Mouse (Mus musculus): Measurements from ENCODE around the gene Bfar.
"Not testable (repeated sequence)": the region's sequence is repeated elsewhere in the genome, so short reads cannot be mapped to it uniquely, and the experiment has no call there.

Bfar gene

DNA sequence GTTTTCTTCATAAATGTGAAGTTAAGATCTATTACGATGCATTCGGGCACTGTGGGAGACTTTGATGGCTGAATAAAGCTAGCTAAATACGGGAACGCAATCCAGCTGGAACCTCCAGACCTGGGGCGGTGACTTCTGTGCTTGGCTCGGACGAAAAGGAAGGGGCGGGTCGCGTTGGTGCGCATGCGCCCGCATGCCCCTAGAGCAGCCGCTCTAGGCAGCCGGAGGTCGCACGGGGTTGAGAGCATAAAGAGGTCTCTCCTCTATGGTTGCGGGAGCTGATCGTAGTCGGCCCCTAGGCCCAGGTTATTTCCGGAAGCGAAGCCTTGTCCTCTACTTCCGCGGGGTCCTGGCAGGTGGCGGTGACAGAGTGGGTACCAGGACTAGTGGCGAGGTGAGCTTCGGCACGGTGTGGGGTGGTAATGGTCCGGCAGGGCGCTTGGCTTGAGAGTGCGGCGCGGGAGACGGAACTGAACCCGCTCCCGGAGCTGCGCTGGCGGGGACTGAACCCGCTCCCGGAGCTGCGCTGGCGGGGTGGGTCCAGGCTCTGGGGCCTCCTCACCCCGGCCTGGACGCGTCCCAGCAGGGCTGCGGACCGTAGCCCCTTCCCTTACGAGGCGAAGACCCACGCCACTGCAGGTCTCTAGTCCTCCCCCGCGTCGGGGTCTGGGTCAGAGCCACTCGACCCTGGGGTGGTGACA is at the start of gene Bfar, which contains the start of gene 3110001I22Rik:
TSS of gene Bfar (plus strand) at position 174 of the 701 bp plus-strand sequence.
TSS of gene 3110001I22Rik (plus strand) at position 245 of the 701 bp plus-strand sequence.
- peak; percentile 98 for DNase-seq (ENCODE audit: low read depth, low spot score)

GRCm38 (mm10) chr16:13628345-13628744 is 43.3 kb upstream of the Bfar start:
- DNase-seq (ENCODE audit: low read depth, low spot score): peak; percentile 59

DNA sequence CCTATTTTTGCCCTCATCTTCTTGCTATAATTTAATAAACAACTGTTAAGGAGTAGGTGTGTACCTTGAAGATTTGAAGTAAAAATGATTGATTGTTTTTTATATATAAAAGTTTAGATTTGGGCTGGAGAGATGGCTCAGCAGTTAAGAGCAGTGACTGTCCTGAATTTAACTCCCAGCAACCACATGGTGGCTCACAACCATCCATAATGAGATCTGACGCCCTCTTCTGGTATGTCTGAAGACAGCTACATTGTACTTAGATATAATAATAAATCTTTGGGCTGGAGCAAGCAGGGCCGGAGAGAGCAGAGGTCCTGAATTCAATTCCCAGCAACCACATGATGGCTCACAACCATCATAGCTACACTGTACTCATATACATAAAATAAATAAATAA is 33.5 kb upstream of the Bfar start:
- DNase-seq (ENCODE audit: low read depth, low spot score): not testable (repeated sequence)

GRCm38 (mm10) chr16:13639508-13639907 is 32.1 kb upstream of the Bfar start:
- no peak for DNase-seq (ENCODE audit: low read depth, low spot score)

DNA sequence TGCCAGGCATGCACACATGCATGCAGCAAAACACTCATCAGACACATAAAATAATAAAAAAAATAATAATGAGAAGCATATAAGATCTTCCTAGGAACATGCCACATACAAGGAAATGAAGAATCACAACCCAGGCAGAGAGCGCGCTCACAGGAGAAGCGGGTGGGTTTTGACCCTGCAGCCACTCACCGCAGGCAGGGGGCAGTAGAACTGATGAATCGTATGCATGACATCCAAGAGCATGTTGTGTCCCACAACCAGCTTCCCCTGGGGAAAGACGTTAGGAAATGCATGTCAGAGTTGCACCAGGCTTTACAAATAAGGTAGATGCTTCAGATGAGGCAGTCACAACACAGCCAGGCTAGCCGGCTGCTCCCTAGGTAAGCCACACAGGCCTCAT is 31.6 kb upstream of the Bfar start:
- DNase-seq (ENCODE audit: low read depth, low spot score): peak; percentile 69

DNA sequence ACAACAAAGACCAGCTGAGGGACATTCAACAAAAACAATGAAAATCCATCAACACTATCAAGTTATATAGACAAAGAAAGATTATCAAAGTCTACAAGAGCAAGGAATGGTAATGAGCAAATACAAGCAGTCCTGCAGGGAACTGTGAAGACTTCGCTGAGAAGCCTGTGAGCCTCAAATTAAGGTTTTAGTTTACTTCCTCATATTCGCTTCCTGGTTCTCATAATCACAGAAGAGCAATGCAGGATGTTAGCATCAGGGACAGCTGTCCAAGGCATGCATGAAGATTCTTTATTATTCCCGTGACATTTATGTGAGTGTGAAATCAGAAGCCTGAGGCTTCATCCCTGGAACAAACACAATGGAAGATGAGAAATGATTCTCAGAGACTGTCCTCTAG is 27.2 kb upstream of the Bfar start:
- DNase-seq (ENCODE audit: low read depth, low spot score): no peak

DNA sequence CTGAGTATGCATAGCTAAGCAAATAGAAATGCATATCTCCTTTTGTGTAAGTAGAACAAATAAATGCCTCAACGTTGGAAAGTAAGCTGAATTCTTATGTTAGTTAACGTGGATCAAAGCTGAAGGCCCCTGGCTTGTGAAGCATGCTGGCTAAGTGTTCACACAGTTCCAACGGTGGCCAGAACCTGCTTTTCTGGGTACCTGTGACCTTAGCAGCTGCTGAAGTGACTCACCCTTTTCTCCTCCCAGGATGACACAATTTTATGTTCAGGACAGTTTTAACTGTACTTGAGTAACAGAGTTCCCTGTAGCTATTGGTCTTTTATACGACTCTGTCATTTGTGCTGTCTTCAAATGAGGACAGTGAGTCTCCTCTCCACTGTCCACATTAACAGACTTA is 25.7 kb upstream of the Bfar start:
- no peak for DNase-seq (ENCODE audit: low read depth, low spot score)

DNA sequence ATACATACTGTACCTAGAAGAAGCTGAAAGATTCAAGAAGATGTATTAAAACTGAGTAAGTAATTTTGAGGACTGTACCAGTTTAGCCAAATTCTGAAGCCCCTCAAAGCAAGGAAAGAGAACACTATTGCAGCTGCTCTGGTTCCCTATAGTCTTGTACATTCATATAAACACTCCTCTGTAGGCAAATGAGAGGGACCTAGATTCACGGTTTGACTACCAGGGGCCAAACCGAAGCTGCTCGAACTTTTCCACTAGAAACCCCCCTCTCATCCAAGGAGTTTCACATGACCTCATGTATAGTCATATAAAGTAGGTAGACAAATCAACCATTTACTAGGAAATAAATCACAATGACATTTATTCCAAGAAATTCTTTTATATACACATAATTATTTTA is 12.8 kb upstream of the Bfar start:
- DNase-seq (ENCODE audit: low read depth, low spot score): no peak

GRCm38 (mm10) chr16:13660736-13661135 is 10.9 kb upstream of the Bfar start:
- no peak for DNase-seq (ENCODE audit: low read depth, low spot score)

DNA sequence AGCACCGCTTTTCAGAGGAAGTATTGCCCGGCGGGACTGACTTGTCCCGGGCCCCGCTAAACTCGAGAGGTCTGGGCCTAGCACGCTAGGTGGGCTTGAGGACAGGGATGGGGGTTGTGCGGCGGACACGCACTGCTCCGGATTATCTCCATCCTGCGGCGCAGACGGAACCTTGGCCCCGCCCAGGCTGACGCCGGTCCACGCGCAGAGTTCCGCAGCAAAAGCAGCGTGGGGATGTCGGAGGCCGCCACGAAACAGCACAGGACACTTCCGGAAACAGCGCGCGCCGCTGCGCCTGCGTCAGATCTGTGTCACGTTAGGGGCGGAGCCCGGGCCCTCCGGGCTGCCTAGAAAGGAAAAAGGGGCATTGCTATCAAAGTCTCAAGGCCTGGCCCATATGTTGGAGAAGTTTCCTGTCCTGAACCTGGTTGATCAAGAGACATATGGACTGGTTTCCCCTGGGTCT is 3.7 kb upstream of the Bfar start, which contains the start of gene Parn:
TSS of gene Parn (minus strand) at position 293 of the 466 bp plus-strand sequence.
- DNase-seq (ENCODE audit: low read depth, low spot score): peak; percentile 96

- DNase-seq (ENCODE audit: low read depth, low spot score): peak; percentile 13
Measured at GRCm38 (mm10) chr16:13668402-13669108, 3.1 kb upstream of the Bfar start.

GRCm38 (mm10) chr16:13669282-13669681 is 2.4 kb upstream of the Bfar start:
- no peak for DNase-seq (ENCODE audit: low read depth, low spot score)

- DNase-seq (ENCODE audit: low read depth, low spot score): not testable (repeated sequence)
Measured at GRCm38 (mm10) chr16:13670896-13671295, 762 bp upstream of the Bfar start.

DNA sequence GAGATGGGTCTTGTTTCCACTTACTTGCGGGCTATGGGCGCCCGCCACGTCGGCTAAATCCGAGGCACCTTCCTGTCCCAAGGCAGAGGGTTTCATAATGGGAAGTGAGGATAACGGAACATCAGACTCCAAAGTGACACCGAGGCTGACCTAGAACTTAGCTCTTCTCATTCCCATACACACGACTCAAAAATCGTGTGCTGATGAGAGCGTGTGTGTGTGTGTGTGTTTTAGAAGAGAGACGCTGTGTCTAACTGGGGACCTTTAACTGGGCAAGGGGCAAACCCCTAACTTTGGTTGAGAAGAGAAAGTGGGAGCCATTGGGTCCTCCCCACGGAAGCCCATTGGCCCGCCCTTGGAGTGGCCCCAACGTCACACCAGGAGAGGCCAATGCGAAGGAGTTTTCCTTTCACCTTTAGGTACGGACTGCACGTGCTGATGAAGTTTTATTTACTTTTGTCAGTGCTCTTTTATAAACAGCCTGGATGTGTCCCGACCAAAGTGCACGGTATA is 784 bp downstream of the Bfar start:
- peak; percentile 54 for DNase-seq (ENCODE audit: low read depth, low spot score)

- no peak for DNase-seq (ENCODE audit: low read depth, low spot score)
Measured at GRCm38 (mm10) chr16:13673114-13673513, 1.5 kb downstream of the Bfar start.

- no peak for DNase-seq (ENCODE audit: low read depth, low spot score)
Measured at GRCm38 (mm10) chr16:13674511-13674910, 2.9 kb downstream of the Bfar start.

- no peak for DNase-seq (ENCODE audit: low read depth, low spot score)
Measured at GRCm38 (mm10) chr16:13678601-13679319, 7.1 kb downstream of the Bfar start.

DNA sequence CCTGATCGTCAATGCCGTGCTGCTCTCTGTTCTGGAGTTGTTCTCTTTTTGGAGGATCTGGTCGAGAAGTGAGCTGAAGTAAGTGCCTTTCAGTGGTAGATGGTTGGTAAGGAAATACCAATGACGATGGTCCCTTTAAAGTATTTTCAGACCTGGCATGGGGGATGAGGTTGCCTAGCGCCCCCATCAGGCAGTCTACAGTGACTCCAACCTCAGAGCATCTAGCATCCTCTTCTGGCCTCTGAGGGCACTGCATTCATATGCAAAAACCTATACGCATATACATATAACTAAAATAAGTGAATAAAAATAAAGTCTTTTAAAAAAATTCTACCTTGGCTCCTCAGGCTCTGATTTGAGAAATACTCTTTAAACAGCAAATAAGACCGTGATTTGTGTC is 27.3 kb downstream of the Bfar start:
- DNase-seq (ENCODE audit: low read depth, low spot score): peak; percentile 67

DNA sequence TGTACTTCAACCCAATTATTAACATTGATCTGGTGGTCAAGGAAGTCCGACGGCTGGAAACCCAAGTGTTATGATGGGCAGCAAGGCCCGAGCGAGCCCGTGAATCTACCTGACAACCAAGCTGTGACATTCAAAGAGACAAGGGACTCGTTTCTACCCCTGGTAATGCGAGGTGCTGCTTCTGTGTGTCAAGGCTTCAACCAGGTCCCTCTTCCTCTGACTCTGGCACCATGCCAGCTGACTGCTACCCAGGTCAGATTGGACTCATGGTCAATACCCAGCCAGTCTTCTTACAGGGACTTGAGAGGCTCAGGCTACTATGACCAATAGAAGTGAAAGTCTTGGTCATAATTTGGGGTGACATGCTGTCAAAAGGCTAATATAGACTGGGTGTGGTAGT is 30.5 kb downstream of the Bfar start:
- DNase-seq (ENCODE audit: low read depth, low spot score): no peak

DNA sequence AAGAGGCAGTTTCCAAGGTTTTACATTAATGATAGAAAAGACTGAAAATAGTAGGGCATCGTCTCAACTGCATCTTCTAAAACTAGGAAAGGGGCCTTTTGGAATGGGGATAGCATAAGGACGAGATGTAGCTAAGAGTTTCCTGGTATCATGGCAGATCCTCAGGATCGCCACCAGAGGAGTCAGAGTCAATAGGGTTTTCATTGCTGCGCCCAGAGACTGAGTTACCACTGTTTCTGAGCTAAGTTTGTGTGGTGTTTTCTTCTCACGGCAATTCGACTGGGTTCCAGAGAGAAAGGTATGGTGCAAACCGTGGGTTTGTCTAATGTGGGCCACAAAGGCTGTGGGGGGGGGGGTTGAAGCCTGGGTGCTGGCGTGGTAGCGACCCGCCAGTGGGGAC is 33.0 kb downstream of the Bfar start:
- DNase-seq (ENCODE audit: low read depth, low spot score): peak; percentile 53

DNA sequence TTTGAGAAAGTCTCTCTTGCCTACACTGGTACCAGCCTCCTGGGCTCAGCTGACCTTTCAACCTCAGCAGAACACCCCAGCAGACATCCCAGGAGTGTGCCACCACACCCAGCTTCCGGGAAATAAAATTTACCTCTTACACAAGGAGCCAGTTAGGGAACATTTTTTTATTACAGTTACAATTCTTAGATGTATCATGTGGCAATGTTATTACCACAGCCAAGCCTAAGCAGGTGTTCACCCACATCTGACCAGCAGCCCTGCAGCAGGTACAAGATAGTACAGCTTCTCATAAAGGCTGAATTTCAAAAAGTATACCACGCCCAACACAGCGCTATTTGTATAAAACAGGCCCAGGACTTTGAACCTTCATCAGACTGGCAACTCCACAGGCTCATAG is 43.3 kb downstream of the Bfar start:
- DNase-seq (ENCODE audit: low read depth, low spot score): no peak
